Mouse (Mus musculus) hindbrain, embryonic 13.5 days (tissue): Measurements from ENCODE around the gene Fam32a. TPM values are rescaled to one million over a fixed set of nuclear protein-coding genes. Genes with fewer than 3 reads are reported as not detected.

Experiments
- ATAC-seq: fragments of 200-750 bp; cut with Nextera tagmentation; 2 replicates; pipeline ENCODE4 v1.8.0; 2017; ENCODE audit warnings: moderate TSS enrichment; ENCODE audit not compliant: low FRiP score
- H3K27ac ChIP-seq: fragments of 300-500 bp; sonication (generic); 2 replicates; pipeline ENCODE4 v1.5.1; 2015; ENCODE audit warnings: inconsistent platforms, mild to moderate bottlenecking, moderate library complexity
- H3K27me3 ChIP-seq: fragments of 300-500 bp; sonication (generic); 2 replicates; pipeline ENCODE4 v1.6.1; 2015; ENCODE audit warnings: mild to moderate bottlenecking, inconsistent platforms
- H3K36me3 ChIP-seq: fragments of 300-500 bp; sonication (generic); 2 replicates; pipeline ENCODE4 v1.6.1; 2015; ENCODE audit warnings: mild to moderate bottlenecking, inconsistent platforms
- H3K4me1 ChIP-seq: fragments of 300-500 bp; sonication (generic); replicated peaks from 2 replicates; pipeline ENCODE4 v1.6.1; 2015; ENCODE audit warnings: inconsistent platforms
- H3K4me2 ChIP-seq: fragments of 300-500 bp; sonication (generic); 2 replicates; pipeline ENCODE4 v1.6.1; 2015; ENCODE audit warnings: inconsistent platforms, mild to moderate bottlenecking, moderate library complexity
- H3K4me3 ChIP-seq: fragments of 300-500 bp; sonication (generic); 2 replicates; pipeline ENCODE4 v1.5.1; 2015; ENCODE audit warnings: mild to moderate bottlenecking, inconsistent platforms
- H3K9ac ChIP-seq: fragments of 300-500 bp; sonication (generic); 2 replicates; pipeline ENCODE4 v1.6.1; 2015; ENCODE audit warnings: mild to moderate bottlenecking, inconsistent platforms
- H3K9me3 ChIP-seq: fragments of 300-500 bp; sonication (generic); 2 replicates; pipeline ENCODE4 v1.6.1; 2016; ENCODE audit warnings: inconsistent platforms
- WGBS: fragments of 180-500 bp; shearing (Covaris S2); methylation state at CpG from one replicate; pipeline ENCODE4 v1.1.7; 2015; 5-methylcytosine and 5-hydroxymethylcytosine counted together
- polyA plus RNA-seq: library from polyadenylated mRNA; unstranded; fragments of >200 nt; fragmentation: Nextera tagmentation; extraction: Ambion mirVana; gene quantifications from 2 replicates; pipeline ENCODE4 v1.2.1, GENCODE M21; 2015

Gene Fam32a
- 108 and 109 TPM in 2 replicates for polyA plus RNA-seq

DNA sequence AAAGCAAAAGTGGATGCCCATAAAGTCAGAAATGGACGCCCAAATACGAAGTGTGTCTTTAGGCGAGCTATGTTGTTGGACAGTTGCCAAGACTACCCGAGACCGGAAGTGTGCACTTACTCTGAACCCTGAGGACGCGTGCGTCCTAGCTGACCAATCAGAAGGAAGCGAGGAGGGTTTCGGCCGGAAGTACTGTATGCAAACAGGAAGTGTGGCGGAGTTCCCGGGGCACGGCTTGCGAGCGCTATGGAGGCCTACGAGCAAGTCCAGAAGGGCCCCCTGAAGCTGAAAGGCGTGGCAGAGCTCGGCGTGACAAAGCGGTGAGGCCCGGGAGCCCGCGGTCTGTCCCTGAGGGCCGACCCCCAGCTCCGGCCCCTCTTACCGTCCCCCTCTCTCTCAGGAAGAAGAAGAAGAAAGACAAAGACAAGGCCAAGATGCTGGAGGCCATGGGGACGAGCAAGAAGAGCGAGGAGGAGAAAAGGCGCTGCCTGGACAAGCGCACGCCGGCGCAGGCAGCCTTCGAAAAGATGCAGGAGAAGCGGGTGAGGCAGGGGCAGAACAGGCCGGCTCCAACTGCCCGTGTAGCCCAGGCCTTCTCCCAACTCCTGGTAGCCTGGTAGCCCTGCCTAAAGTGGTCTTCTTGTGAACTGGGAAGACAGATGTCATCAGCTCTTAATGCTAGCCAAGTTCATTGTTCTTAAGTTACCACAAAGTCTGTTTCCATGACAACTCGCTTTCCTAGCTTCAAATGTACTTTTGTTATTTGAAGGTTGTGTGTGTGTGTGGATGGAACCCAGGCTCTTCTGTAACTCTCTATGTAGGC lies at the start of gene Fam32a:
Fam32a (plus strand) TSS at position 190 of the 823 bp plus-strand sequence.
- peak; percentile 98 for ATAC-seq
- H3K27me3 ChIP-seq: peaks cover 29% of the 10 kb centered on the region
- 11% methylated on average over 39 of the region's 39 CpGs for WGBS
- peak within 1 kb of the TSS; percentile 88 for H3K9ac ChIP-seq
- H3K36me3 ChIP-seq: peaks cover 32% of the 10 kb centered on the region
- peak within 1 kb of the TSS; percentile 97 for H3K4me2 ChIP-seq
- H3K4me3 ChIP-seq: peak within 1 kb of the TSS; percentile 90
- peaks cover 18% of the 10 kb centered on the region for H3K4me1 ChIP-seq
- H3K9me3 ChIP-seq: no peaks in the 10 kb centered on the region
- peak within 1 kb of the TSS; percentile 84 for H3K27ac ChIP-seq

DNA sequence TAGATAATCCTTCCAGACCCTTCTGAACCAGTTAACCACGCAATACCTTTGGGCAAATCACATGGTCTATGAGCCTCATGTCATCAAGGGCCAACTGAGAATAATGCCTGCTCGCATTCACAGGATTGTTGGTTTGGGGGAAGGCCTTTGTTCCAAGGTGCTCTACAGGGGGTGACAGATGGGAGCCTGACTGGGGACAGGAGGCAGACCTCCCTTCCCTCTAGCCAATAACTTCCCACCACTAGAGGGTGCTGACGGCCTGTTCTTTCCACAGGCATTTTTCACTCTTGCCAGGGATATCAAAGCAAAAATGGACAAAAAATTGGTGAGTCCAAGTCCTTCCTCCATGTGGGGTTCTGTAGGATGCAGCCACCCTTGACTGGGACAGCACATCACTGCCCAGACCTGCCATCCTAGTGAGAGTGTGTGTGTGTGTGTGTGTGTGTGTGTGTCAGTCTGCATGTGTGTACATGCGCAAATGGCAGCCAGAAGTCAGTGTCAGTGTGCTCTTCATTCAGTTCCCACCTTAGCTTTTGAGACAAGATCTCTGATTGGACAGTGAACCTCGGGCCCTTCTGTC lies 42.1 kb upstream of the Fam32a start:
- H3K36me3 ChIP-seq: peaks cover 95% of the 10 kb centered on the region
- 56% methylated on average over 5 of the region's 5 CpGs for WGBS

GRCm38 (mm10) chr8:72183554-72184202 lies 35.9 kb upstream of the Fam32a start:
- Histone ChIP-seq H3K27ac (no peak overlapping the region), H3K36me3 (peaks cover 33% of the 10 kb centered on the region), H3K27me3 (no peaks in the 10 kb centered on the region), H3K4me3 (no peak overlapping the region), H3K4me2 (no peak overlapping the region), H3K4me1 (no peaks in the 10 kb centered on the region), H3K9ac (no peak overlapping the region), H3K9me3 (no peaks in the 10 kb centered on the region)
- no peak; the same call in 1 of the 2 replicates for ATAC-seq
- WGBS: 77% methylated on average over 2 of the region's 2 CpGs

More for the DNA sequence above, 42.1 kb upstream of the Fam32a start:
- no peaks in the 10 kb centered on the region for H3K9me3 ChIP-seq
- no peak overlapping the region for H3K4me3 ChIP-seq
- H3K27ac ChIP-seq: peak overlapping the region; percentile 3; the same call in 1 of the 2 replicates
- no peaks in the 10 kb centered on the region for H3K4me1 ChIP-seq
- H3K27me3 ChIP-seq: no peaks in the 10 kb centered on the region
- 0 out of 2 replicates have a peak, but pooled peaks have one; percentile 30 for ATAC-seq
- no peak overlapping the region for H3K9ac ChIP-seq
- no peak overlapping the region for H3K4me2 ChIP-seq

DNA sequence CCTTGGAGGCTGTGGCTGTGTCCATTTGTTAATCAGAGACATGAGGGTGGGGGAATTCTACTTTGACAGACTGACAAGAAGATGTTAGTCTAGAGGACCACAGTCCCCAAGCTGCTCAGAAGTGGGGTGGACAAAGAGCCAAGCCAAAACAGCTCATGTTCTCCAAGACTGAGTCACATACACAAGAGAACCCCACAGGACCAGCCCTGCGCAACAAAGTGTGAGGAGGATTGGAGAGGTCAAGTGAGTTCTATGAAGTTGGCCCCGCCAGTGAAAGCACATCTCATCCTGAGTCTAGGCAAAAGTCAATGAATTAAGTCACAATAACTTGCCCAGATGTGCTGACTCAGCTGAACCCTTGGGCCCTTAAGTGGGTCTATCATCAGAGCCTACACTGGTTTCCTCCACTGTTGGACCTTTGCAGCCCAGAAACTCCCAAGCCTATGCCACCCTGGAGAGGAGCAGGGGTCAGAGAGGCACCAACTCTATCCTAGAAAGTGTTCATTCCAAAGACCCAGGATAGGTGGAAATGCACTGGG lies 31.7 kb upstream of the Fam32a start:
- Histone ChIP-seq H3K4me1 (no peaks in the 10 kb centered on the region), H3K36me3 (no peaks in the 10 kb centered on the region), H3K27ac (no peak overlapping the region), H3K4me3 (no peak overlapping the region), H3K4me2 (no peak overlapping the region), H3K9me3 (no peaks in the 10 kb centered on the region), H3K9ac (no peak overlapping the region), H3K27me3 (no peaks in the 10 kb centered on the region)
- WGBS: 78% methylated on average over 2 of the region's 2 CpGs
- no peak for ATAC-seq

DNA sequence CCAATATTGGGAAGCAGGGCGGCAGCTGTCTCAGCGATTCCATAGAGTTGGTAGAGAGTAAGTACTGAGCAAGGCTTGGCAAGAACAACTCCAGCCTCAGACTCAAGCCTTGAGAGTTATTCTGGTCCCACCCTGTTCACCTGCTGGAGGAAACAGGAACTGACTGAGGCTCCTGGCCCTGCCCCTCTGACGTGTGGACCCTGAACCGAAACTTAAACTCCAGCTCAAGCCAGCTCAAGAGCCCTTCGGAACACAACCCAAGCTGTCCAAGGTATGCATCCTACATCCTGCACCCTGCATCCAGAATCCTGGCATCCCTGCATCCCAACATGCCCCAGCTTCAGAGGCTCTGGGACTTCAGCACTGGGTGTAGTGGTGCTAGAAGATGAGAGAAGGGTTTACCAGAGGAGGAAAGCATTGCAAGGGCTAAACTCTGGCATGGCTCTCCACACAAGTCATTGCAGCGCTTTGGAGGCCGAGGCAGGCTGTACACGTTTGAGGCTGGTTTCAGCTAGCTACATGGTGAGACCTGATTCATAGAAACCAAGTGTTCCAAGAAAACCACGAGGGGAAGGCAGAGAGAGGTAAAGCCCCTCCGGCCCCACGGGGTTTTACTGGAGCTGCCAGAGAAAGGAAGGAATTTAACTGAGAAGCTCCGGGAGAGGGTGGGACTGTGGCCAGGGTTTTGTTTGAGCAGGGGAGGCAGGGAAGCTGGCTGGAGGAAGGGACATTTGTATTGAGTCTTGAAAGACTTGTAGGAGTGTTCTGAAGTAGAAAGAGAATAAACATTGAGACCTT lies 29.9 kb upstream of the Fam32a start, which contains the start of gene Hsh2d:
Hsh2d (plus strand) TSS at position 222 of the 798 bp plus-strand sequence.
- Histone ChIP-seq H3K27ac (no peak within 1 kb of the TSS), H3K9me3 (no peaks in the 10 kb centered on the region), H3K27me3 (no peaks in the 10 kb centered on the region), H3K4me2 (no peak within 1 kb of the TSS), H3K36me3 (no peaks in the 10 kb centered on the region), H3K4me1 (no peaks in the 10 kb centered on the region), H3K4me3 (no peak within 1 kb of the TSS), H3K9ac (no peak within 1 kb of the TSS)
- no peak for ATAC-seq
- WGBS: 73% methylated on average over 12 of the region's 12 CpGs

- WGBS: 94% methylated on average over 2 of the region's 2 CpGs
- no peak overlapping the region for H3K9ac ChIP-seq
- no peaks in the 10 kb centered on the region for H3K4me1 ChIP-seq
- no peak overlapping the region for H3K4me2 ChIP-seq
- no peak overlapping the region for H3K4me3 ChIP-seq
- H3K36me3 ChIP-seq: no peaks in the 10 kb centered on the region
- H3K9me3 ChIP-seq: no peaks in the 10 kb centered on the region
- ATAC-seq: no peak
- H3K27ac ChIP-seq: no peak overlapping the region
- H3K27me3 ChIP-seq: no peaks in the 10 kb centered on the region
Observed at GRCm38 (mm10) chr8:72190215-72190539, 29.4 kb upstream of the Fam32a start.

- H3K27ac ChIP-seq: no peak overlapping the region
- no peaks in the 10 kb centered on the region for H3K9me3 ChIP-seq
- H3K4me2 ChIP-seq: no peak overlapping the region
- no peaks in the 10 kb centered on the region for H3K36me3 ChIP-seq
- H3K9ac ChIP-seq: no peak overlapping the region
- H3K4me1 ChIP-seq: no peaks in the 10 kb centered on the region
- ATAC-seq: no peak
- H3K4me3 ChIP-seq: no peak overlapping the region
- no peaks in the 10 kb centered on the region for H3K27me3 ChIP-seq
Observed at GRCm38 (mm10) chr8:72192065-72192464, 27.5 kb upstream of the Fam32a start.

DNA sequence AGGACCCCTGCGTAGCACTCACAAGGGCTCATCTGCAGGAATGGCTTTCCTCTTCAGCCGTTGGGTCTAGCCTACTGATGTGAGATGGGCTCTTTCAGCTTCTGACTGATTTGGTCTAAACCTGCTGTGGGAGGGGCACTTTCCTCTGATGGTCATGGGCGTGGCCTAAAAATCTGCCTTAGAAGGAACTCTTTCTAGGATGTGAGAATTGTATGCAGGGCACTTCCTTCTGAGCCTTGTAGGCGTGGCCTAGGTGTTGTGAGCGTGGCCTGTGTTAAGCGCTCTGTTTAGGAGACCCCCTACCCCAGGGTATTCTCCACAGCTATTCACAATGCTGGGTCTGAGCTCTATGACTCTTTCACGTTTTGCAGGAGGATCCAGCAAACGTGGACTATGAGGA lies 21.5 kb upstream of the Fam32a start:
- Histone ChIP-seq H3K9me3 (peaks cover 17% of the 10 kb centered on the region), H3K9ac (no peak overlapping the region), H3K27ac (no peak overlapping the region), H3K27me3 (no peaks in the 10 kb centered on the region), H3K36me3 (no peaks in the 10 kb centered on the region), H3K4me3 (no peak overlapping the region), H3K4me1 (no peaks in the 10 kb centered on the region), H3K4me2 (no peak overlapping the region)
- WGBS: 66% methylated on average over 8 of the region's 8 CpGs
- no peak for ATAC-seq

- peaks cover 6% of the 10 kb centered on the region for H3K27me3 ChIP-seq
- no peaks in the 10 kb centered on the region for H3K4me1 ChIP-seq
- no peak overlapping the region for H3K4me2 ChIP-seq
- H3K36me3 ChIP-seq: no peaks in the 10 kb centered on the region
- peaks cover 14% of the 10 kb centered on the region for H3K9me3 ChIP-seq
- ATAC-seq: no peak
- WGBS: 77% methylated on average over 1 of the region's 1 CpGs
- H3K9ac ChIP-seq: no peak overlapping the region
- H3K4me3 ChIP-seq: no peak overlapping the region
- H3K27ac ChIP-seq: no peak overlapping the region
Observed at GRCm38 (mm10) chr8:72208582-72208981, 10.9 kb upstream of the Fam32a start.

GRCm38 (mm10) chr8:72210222-72210621 lies 9.3 kb upstream of the Fam32a start:
- Histone ChIP-seq H3K4me3 (no peak overlapping the region), H3K27me3 (peaks cover 12% of the 10 kb centered on the region), H3K4me2 (no peak overlapping the region), H3K9me3 (no peaks in the 10 kb centered on the region), H3K4me1 (no peaks in the 10 kb centered on the region), H3K27ac (no peak overlapping the region), H3K36me3 (no peaks in the 10 kb centered on the region), H3K9ac (no peak overlapping the region)
- ATAC-seq: no peak
- 76% methylated on average over 4 of the region's 4 CpGs for WGBS

DNA sequence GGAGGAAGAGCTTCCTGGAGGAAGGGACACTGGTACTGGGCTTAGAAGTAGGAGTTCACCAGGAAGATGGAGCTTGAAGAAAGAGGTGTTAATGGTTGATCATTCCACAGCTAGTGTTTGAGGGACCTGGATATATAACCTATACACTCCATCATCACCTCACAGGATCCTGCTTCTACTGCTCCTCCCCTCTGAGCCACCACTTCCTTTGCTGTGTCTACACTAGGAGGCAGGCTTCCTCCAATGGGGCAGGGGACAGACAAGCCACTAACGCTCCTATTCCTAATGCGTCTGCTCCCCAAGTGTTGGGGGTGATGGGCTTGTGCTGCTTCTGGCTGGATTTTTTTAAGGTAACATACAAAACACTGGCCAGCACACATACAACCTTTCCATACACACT lies 8.8 kb upstream of the Fam32a start:
- Histone ChIP-seq H3K36me3 (no peaks in the 10 kb centered on the region), H3K27me3 (peaks cover 16% of the 10 kb centered on the region), H3K4me2 (no peak overlapping the region), H3K27ac (no peak overlapping the region), H3K4me1 (no peaks in the 10 kb centered on the region), H3K4me3 (no peak overlapping the region), H3K9me3 (no peaks in the 10 kb centered on the region), H3K9ac (no peak overlapping the region)
- WGBS: 64% methylated on average over 2 of the region's 2 CpGs
- ATAC-seq: no peak

DNA sequence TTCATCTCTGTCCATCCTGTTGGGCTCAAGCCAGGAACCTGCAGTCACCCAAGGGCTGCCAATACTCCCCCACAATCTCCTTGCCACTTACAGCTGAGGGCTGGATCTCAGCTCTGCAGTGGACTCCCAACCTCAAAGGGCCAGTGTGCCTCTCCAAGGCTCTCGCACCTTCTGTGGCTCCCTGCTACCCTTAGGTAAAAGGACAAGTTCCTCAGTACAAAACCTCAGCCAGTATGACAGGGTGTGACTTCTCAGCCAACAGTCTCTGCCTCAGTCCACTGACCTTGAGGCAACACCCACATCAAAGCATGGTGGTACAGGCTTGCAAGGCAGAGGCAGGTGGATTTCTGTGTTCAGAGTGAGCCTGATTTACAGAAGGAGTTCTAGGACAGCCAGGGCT lies 7.7 kb upstream of the Fam32a start:
- Histone ChIP-seq H3K36me3 (no peaks in the 10 kb centered on the region), H3K27me3 (peaks cover 26% of the 10 kb centered on the region), H3K9ac (no peak overlapping the region), H3K4me2 (no peak overlapping the region), H3K4me3 (no peak overlapping the region), H3K27ac (no peak overlapping the region), H3K4me1 (no peaks in the 10 kb centered on the region), H3K9me3 (no peaks in the 10 kb centered on the region)
- 91% methylated on average over 1 of the region's 1 CpGs for WGBS
- no peak for ATAC-seq
